Mouse (Mus musculus): ENCODE results near the gene Uqcrq. TPM values are rescaled to one million over a fixed set of nuclear protein-coding genes. Genes with fewer than 3 reads are reported as not detected.
A peak's percentile ranks its signal among the peaks of the same experiment; 100 is the strongest.

Gene Uqcrq
- polyA plus RNA-seq (2012; fragmentation: generic; extraction: Trizol), result 664 TPM
- long read RNA-seq, experiment 1, transcript Uqcrq-204 (2 exons, 375 nt), result minor isoform, 7 of 386 reads
- long read RNA-seq, experiment 1, transcript Uqcrq-201 (2 exons, 1,521 nt), result major isoform, 300 of 386 reads
- long read RNA-seq, experiment 1, transcript Uqcrq-203 (3 exons, 405 nt), result minor isoform, 70 of 386 reads
- long read RNA-seq, experiment 1, partial matches to known transcripts, result 2 of 386 reads
- long read RNA-seq, experiment 1, other reads (novel, unspliced or antisense), result 7 of 386 reads
- long read RNA-seq, experiment 2, transcript Uqcrq-201 (2 exons, 1,521 nt), result major isoform, 27 of 40 reads
- long read RNA-seq, experiment 2, partial matches to known transcripts, result 10 of 40 reads
- long read RNA-seq, experiment 2, other reads (novel, unspliced or antisense), result 0 of 40 reads

GRCm38 (mm10) chr11:53430670-53431346 lies at the start of gene Uqcrq, which contains the start of gene Gdf9:
Gene Uqcrq, minus strand, starts transcription at chr11:53430831.
Gene Gdf9, plus strand, starts transcription at chr11:53431023.
- Histone ChIP-seq H3K27me3 (ENCODE audit: control insufficient read depth, insufficient read depth, insufficient read length) (peaks cover 5% of the 10 kb centered on the region), H3K79me2 (ENCODE audit: control insufficient read depth, insufficient read depth) (peaks cover 26% of the 10 kb centered on the region), H3K79me3 (ENCODE audit: low read depth) (peaks cover 15% of the 10 kb centered on the region), H3K36me3 (ENCODE audit: control insufficient read depth, insufficient read depth) (peaks cover 24% of the 10 kb centered on the region), H3K4me3 (ENCODE audit: insufficient read depth, poor library complexity, severe bottlenecking) (peak within 1 kb of the TSS; percentile 92), H3ac (ENCODE audit: control insufficient read depth, insufficient read length, low read depth) (peak within 1 kb of the TSS; percentile 99)
- peak; percentile 62 for TF ChIP-seq USF1 (IDR thresholded peaks at IDR 0.05; ENCODE audit: low read depth)
- TF ChIP-seq MAX (IDR thresholded peaks at IDR 0.05), result peak; percentile 19
- TF ChIP-seq CTCF (IDR thresholded peaks at IDR 0.05; ENCODE audit: control insufficient read depth, insufficient read depth, insufficient read length), result no peak

DNA sequence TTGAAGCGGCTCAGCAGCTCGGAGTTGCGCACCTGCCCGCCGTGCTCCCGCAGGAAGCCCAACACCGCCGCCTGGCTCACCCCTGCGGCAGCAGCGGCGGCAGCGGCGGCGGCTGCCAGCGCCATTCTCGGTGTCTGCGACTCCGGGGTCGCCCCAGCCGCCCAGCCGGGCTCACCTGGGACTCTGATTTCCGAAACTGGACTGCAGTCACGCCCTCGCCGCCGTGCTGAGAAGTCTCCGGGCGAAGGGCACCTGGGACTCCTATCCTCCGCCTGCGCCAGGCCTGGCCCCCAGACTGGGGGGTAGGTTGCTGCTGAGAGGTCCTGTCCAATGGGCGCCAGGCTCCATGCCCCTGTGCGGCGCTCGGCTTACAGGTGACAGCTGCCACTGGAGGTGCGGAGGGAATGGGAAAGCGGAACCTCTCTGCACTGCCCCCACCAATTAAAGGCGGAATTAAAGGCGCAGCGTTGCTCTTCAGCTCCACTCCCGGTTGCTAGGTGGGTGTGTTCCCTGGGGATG lies 49.2 kb upstream of the Uqcrq start, which contains the start of the genes Gm9945 and Sowaha:
Gene Gm9945 (plus strand): TSS at position 384 of the 519 bp plus-strand sequence.
Gene Sowaha (minus strand): TSS at position 492 of the 519 bp plus-strand sequence.
- Histone ChIP-seq H3K27me3 (ENCODE audit: control insufficient read depth, insufficient read depth, insufficient read length) (peaks cover 4% of the 10 kb centered on the region), H3ac (ENCODE audit: control insufficient read depth, insufficient read length, low read depth) (no peak within 1 kb of the TSS), H3K79me2 (ENCODE audit: control insufficient read depth, insufficient read depth) (no peaks in the 10 kb centered on the region), H3K36me3 (ENCODE audit: control insufficient read depth, insufficient read depth) (no peaks in the 10 kb centered on the region), H3K4me3 (ENCODE audit: insufficient read depth, poor library complexity, severe bottlenecking) (no peak within 1 kb of the TSS), H3K79me3 (ENCODE audit: low read depth) (no peaks in the 10 kb centered on the region)
- no peak for TF ChIP-seq USF1 (IDR thresholded peaks at IDR 0.05; ENCODE audit: low read depth)
- TF ChIP-seq CTCF (IDR thresholded peaks at IDR 0.05; ENCODE audit: control insufficient read depth, insufficient read depth, insufficient read length), result no peak
- TF ChIP-seq CEBPB (IDR thresholded peaks at IDR 0.05; ENCODE audit: low read depth), result no peak
- TF ChIP-seq FOSL1 (IDR thresholded peaks at IDR 0.05; ENCODE audit: insufficient read depth, low read length, poor library complexity, severe bottlenecking), result no peak

DNA sequence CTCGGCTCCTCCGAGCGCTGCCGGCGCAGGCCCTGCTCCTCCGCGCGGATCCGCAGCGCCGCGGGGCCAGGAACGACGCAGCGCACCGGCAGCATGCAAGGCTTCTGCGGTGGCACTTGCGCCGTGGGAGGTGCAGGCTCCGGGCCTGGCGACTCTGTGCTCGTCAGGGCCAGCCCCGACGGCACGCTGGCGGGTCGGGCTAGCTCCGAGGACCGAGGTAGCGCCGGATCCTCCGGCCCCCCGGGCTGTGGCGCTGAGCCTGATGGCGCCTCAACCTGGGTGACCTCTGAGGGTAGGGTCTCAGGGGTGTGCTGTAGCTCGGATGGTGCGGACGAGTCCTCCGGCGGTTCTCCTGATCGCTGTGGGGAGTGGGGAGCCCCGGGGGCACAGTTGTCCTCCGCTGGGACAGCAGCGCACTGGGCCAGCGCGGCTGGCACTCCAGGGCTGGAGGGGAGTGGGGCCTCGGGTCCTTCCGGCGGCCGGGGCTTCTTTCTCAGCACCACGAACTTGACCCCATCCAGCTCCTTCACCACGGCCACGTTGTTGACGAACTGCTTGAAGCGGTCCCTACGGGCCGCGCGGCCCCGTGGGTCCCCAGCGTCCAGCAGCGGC lies 48.6 kb upstream of the Uqcrq start:
- Histone ChIP-seq H3ac (ENCODE audit: control insufficient read depth, insufficient read length, low read depth) (no peak overlapping the region), H3K36me3 (ENCODE audit: control insufficient read depth, insufficient read depth) (no peaks in the 10 kb centered on the region), H3K79me2 (ENCODE audit: control insufficient read depth, insufficient read depth) (no peaks in the 10 kb centered on the region), H3K27me3 (ENCODE audit: control insufficient read depth, insufficient read depth, insufficient read length) (peaks cover 8% of the 10 kb centered on the region), H3K4me3 (ENCODE audit: insufficient read depth, poor library complexity, severe bottlenecking) (no peak overlapping the region), H3K79me3 (ENCODE audit: low read depth) (no peaks in the 10 kb centered on the region)
- no peak for TF ChIP-seq CEBPB (IDR thresholded peaks at IDR 0.05; ENCODE audit: low read depth)
- no peak for TF ChIP-seq MYOD1 (IDR thresholded peaks at IDR 0.05; ENCODE audit: control insufficient read depth, insufficient read length, low read depth)
- no peak for TF ChIP-seq FOSL1 (IDR thresholded peaks at IDR 0.05; ENCODE audit: insufficient read depth, low read length, poor library complexity, severe bottlenecking)
- TF ChIP-seq MYOG (IDR thresholded peaks at IDR 0.05; ENCODE audit: control insufficient read depth, extremely low read depth, insufficient read length), result no peak
- no peak for TF ChIP-seq MAX (IDR thresholded peaks at IDR 0.05)
- no peak for TF ChIP-seq USF1 (IDR thresholded peaks at IDR 0.05; ENCODE audit: low read depth)
- TF ChIP-seq CTCF (IDR thresholded peaks at IDR 0.05; ENCODE audit: control insufficient read depth, insufficient read depth, insufficient read length), result no peak

- Histone ChIP-seq H3K27me3 (ENCODE audit: control insufficient read depth, insufficient read depth, insufficient read length) (peaks cover 14% of the 10 kb centered on the region), H3K4me3 (ENCODE audit: insufficient read depth, poor library complexity, severe bottlenecking) (no peak overlapping the region), H3K79me2 (ENCODE audit: control insufficient read depth, insufficient read depth) (no peaks in the 10 kb centered on the region), H3K79me3 (ENCODE audit: low read depth) (no peaks in the 10 kb centered on the region), H3ac (ENCODE audit: control insufficient read depth, insufficient read length, low read depth) (no peak overlapping the region), H3K36me3 (ENCODE audit: control insufficient read depth, insufficient read depth) (no peaks in the 10 kb centered on the region)
- TF ChIP-seq USF1 (IDR thresholded peaks at IDR 0.05; ENCODE audit: low read depth) (no peak), MYOG (IDR thresholded peaks at IDR 0.05; ENCODE audit: control insufficient read depth, extremely low read depth, insufficient read length) (no peak), CEBPB (IDR thresholded peaks at IDR 0.05; ENCODE audit: low read depth) (no peak), FOSL1 (IDR thresholded peaks at IDR 0.05; ENCODE audit: insufficient read depth, low read length, poor library complexity, severe bottlenecking) (no peak), MAX (IDR thresholded peaks at IDR 0.05) (no peak), CTCF (IDR thresholded peaks at IDR 0.05; ENCODE audit: control insufficient read depth, insufficient read depth, insufficient read length) (no peak), MYOD1 (IDR thresholded peaks at IDR 0.05; ENCODE audit: control insufficient read depth, insufficient read length, low read depth) (no peak)
Observed at GRCm38 (mm10) chr11:53478383-53479170, 47.9 kb upstream of the Uqcrq start.

DNA sequence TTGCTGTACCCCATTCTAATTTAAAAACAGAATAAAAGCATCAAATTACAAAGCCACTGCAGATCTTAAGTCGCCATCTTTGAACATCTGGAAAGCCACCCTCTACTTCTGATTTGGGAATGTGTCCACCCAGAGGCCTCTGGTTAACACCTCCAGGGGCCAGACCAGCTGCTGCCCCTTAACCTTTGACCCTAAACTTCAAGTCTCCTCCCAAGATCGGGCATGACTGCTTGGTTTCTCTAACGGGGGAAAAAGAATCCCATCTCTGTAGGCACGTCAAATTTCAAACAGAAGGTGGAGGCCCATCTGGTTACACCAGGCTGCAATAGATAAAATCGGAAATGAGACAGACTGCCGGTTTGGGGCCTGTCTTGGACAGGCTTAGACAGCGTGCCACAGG lies 47.2 kb upstream of the Uqcrq start:
- TF ChIP-seq CEBPB (IDR thresholded peaks at IDR 0.05; ENCODE audit: low read depth) (no peak), MYOD1 (IDR thresholded peaks at IDR 0.05; ENCODE audit: control insufficient read depth, insufficient read length, low read depth) (no peak), CTCF (IDR thresholded peaks at IDR 0.05; ENCODE audit: control insufficient read depth, insufficient read depth, insufficient read length) (no peak), MYOG (IDR thresholded peaks at IDR 0.05; ENCODE audit: control insufficient read depth, extremely low read depth, insufficient read length) (no peak), USF1 (IDR thresholded peaks at IDR 0.05; ENCODE audit: low read depth) (no peak)
- Histone ChIP-seq H3K79me2 (ENCODE audit: control insufficient read depth, insufficient read depth) (no peaks in the 10 kb centered on the region), H3K79me3 (ENCODE audit: low read depth) (no peaks in the 10 kb centered on the region), H3K27me3 (ENCODE audit: control insufficient read depth, insufficient read depth, insufficient read length) (peaks cover 19% of the 10 kb centered on the region), H3ac (ENCODE audit: control insufficient read depth, insufficient read length, low read depth) (no peak overlapping the region), H3K36me3 (ENCODE audit: control insufficient read depth, insufficient read depth) (no peaks in the 10 kb centered on the region), H3K4me3 (ENCODE audit: insufficient read depth, poor library complexity, severe bottlenecking) (no peak overlapping the region)

Data from C2C12 (cell line).